Mouse (Mus musculus) adrenal gland, postnatal 10 days (tissue): ENCODE data around the gene Col1a2. TPM values are rescaled to one million over a fixed set of nuclear protein-coding genes. Genes with fewer than 3 reads are reported as not detected.
A peak's percentile ranks its signal among the peaks of the same experiment; 100 is the strongest.

Source experiments
- DNase-seq: peaks from one replicate; pipeline ENCODE4 v3.0.0; 2021; ENCODE audit warnings: mixed read lengths
- total RNA-seq, 2 experiments: library from RNA; stranded (reverse); gene quantifications; 2 replicates each; pipeline ENCODE4 v1.2.3; 2021

The Col1a2 gene
- total RNA-seq, 2 experiments from 2014 or later, result 549 to 1,048 TPM

- DNase-seq, result peak; percentile 29
Observed at GRCm38 (mm10) chr6:4521031-4521430, 16.4 kb downstream of the Col1a2 start.

DNA sequence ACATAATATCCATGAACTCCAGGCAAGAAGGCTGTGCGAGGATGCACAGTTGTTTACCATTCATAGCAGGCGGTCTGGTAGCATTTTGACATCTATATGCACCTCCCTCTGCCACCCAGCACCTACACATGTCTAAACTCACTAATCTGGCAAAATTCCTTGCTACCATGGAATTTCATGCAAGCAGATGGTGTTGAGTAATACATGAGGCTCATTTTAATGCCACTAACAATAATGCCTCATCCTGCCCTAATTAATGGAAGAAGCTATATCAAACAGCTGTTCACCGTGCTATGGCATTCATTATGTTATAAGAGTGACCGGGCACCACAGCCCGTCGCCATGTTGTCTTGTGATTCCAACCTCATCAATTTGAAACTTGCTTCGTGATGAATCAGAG is 23.8 kb downstream of the Col1a2 start:
- no peak for DNase-seq

DNA sequence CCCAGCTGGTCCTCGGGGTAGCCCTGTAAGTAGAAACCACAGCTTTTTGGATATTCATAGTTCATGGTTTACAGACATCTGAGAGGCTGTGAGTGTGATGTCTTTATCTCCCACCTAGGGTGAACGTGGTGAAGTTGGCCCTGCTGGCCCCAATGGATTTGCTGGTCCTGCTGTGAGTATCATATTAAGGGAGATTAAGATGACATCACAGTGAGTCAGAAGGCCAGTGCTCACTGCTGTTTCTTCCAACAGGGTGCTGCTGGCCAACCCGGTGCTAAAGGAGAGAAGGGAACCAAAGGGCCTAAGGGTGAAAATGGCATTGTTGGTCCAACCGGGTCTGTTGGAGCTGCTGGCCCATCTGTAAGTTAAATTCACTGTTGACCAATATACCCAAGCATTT is 26.4 kb downstream of the Col1a2 start:
- no peak for DNase-seq

DNA sequence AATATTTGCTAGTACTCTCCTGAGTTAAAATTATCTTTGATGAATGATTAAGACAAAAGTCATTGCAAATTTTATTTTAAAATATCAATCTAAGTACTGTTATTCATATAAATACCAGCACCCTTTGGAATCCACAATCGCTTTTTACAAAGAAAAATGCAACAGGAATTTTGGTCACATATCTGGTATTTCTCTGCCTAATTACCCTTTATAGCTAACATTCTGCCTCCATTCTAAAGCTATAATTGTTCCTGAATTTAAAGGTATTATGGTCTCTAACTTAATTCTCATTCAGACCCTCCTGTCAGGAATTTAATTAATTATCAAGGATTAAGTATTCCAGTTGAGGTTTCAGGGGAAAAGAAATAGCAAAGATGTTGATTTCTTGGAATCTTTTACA is 28.3 kb downstream of the Col1a2 start:
- DNase-seq, result no peak

GRCm38 (mm10) chr6:4534462-4535079 is 30.0 kb downstream of the Col1a2 start:
- DNase-seq, result no peak

- no peak for DNase-seq
Observed at GRCm38 (mm10) chr6:4541926-4542715, 37.5 kb downstream of the Col1a2 start.

DNA sequence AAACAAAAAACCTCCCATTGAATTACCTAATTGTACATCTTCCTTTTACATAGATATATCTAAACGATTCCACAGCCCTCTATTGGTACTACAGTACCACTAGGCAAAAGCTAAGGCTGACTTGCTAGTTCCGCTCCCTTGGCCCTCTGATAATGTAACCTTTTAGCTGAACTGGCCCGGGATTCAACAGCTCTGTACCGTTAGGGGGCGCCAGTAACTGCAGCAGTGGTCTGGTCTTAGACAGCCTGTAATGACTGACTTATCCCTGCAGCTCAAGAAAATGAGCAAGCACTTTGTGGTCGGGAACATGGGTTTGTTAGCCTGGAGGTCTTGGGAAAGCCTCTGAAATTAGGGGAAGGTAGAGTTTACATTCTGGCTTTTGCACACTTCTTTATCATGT is 39.9 kb downstream of the Col1a2 start:
- DNase-seq, result peak; percentile 59

GRCm38 (mm10) chr6:4545727-4546126 is 41.1 kb downstream of the Col1a2 start:
- peak; percentile 78 for DNase-seq

DNA sequence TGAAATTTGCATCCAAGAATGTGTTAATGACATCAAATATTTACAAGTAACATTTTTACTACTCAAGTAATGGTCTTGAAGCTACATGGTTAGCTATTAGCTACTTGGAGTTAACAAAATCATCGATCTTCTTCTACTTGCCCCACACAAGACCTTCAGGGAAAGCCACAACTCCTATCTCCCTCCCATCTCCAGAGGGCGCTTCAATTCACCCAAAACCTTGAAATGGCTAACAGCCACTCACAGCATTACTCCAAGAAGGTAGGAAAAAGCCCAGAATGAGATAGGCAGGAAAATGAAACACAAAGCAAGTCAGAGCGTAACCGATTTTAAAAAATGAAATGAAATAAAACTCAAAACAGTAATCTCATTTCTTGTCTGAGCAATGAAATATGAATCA is 44.3 kb downstream of the Col1a2 start:
- peak; percentile 50 for DNase-seq

- DNase-seq, result peak; percentile 39
Observed at GRCm38 (mm10) chr6:4549846-4550548, 45.4 kb downstream of the Col1a2 start.

GRCm38 (mm10) chr6:4550549-4550915 is 45.9 kb downstream of the Col1a2 start:
- no peak for DNase-seq

GRCm38 (mm10) chr6:4555366-4555765 is 50.8 kb downstream of the Col1a2 start:
- no peak for DNase-seq

- no peak for DNase-seq
Observed at GRCm38 (mm10) chr6:4557086-4557485, 52.5 kb downstream of the Col1a2 start.

- DNase-seq, result peak; percentile 62
Observed at GRCm38 (mm10) chr6:4557678-4558077, 53.1 kb downstream of the Col1a2 start.

- no peak for DNase-seq
Observed at GRCm38 (mm10) chr6:4561156-4561555, 56.5 kb downstream of the Col1a2 start.

- DNase-seq, result no peak
Observed at GRCm38 (mm10) chr6:4561621-4562020, 57.0 kb downstream of the Col1a2 start.

DNA sequence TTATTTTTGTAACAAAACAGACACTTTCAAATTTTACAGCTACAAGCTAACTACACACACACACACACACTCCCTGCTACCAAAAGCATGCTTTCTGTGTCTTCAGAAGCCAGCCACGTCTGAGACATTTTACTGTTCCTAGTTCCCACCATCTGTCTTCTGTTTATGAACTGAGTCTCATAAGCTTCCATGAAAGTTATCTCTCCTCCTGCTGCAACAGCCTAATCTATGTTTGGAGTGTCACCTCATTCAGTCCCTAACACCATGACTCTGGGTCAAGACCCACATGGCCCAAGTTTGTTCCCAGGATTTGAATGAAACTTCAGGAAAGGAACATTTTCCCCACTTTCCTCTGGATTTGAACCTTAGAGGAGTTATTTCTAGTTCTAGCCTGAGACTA is 57.8 kb downstream of the Col1a2 start:
- DNase-seq, result no peak

GRCm38 (mm10) chr6:4563477-4563876 is 58.9 kb downstream of the Col1a2 start:
- DNase-seq, result no peak

GRCm38 (mm10) chr6:4570412-4570811 is 65.8 kb downstream of the Col1a2 start:
- no peak for DNase-seq

DNA sequence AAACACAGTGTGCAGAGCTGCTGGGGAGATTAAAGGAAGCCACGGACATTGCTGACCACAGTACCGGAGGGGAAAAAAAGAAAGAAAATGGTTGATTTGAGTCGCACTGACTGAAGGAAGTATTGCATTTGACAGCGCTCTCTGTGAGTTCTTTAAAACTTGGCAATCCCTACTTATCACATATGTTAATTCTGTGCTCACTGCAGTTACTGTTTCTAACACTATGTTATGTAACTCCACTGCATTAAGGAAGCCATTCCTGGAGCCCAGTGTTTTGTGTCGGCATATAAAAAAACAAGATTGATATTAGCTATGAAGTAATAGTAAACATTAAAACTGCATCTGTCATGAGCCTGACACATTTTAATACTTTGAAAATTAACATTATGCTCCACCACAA is 73.1 kb downstream of the Col1a2 start:
- DNase-seq, result no peak

GRCm38 (mm10) chr6:4578343-4578742 is 73.7 kb downstream of the Col1a2 start:
- no peak for DNase-seq

GRCm38 (mm10) chr6:4579620-4580019 is 75.0 kb downstream of the Col1a2 start:
- no peak for DNase-seq

DNA sequence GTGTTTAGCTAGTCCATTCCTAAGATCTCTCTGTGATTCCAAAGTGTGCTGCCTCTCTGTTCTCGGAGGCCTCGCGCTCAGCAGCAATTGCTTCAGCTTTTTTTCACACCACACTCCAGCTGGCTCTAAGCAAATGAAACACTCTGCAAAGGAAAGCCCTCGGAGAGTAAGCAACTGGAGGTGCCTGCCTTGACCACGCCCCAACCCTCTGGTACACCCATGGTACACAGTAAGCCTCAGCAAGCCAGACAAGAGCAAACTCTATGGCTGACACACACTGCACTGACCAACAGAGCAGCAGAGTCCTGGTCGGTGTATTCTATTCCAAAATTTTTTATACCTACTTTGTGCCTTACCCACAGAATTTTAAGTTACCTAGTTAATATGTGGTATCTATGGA is 78.9 kb downstream of the Col1a2 start:
- DNase-seq, result no peak
